Mouse (Mus musculus) ZHBTc4 (cell line): ENCODE results near the gene Rxrg.

Experiments
- DNase-seq: peaks from one replicate; pipeline ENCODE4 v3.0.0-alpha.2; 2011; ENCODE audit warnings: low read depth, low spot score

The Rxrg gene

GRCm38 (mm10) chr1:167598255-167599081 is at the start of gene Rxrg:
TSS of gene Rxrg (plus strand) at chr1:167598384.
- DNase-seq: peak; percentile 72

GRCm38 (mm10) chr1:167549324-167549723 is 48.9 kb upstream of the Rxrg start:
- no peak for DNase-seq

- DNase-seq: no peak
Observed at GRCm38 (mm10) chr1:167551601-167552000, 46.6 kb upstream of the Rxrg start.

DNA sequence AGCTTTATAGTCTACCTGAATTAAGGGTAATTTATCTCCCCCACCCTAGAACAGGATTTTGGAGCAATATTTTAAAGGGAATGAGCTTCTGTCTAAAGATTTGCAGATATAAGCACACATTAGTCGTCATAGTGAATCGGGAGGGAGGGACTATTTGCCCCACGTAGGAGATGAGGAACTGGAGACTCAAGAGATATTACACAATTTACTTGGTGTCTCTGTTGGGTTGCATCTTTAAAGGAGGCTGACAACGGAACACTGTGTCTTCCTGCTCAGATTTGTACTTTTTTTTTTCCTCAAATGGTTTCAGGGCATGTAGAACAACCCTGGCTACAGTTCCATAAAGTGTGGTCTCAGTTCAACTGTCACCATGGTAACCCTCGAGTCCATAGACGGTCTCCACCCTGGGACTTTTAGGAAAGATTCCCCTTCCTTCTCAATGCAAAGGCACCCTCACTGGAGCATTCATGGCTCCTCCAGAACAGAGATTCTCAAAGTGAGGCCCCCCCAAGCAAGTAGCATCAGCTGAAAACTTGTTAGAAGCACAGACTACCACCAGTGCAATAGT is 44.1 kb upstream of the Rxrg start:
- DNase-seq: no peak

DNA sequence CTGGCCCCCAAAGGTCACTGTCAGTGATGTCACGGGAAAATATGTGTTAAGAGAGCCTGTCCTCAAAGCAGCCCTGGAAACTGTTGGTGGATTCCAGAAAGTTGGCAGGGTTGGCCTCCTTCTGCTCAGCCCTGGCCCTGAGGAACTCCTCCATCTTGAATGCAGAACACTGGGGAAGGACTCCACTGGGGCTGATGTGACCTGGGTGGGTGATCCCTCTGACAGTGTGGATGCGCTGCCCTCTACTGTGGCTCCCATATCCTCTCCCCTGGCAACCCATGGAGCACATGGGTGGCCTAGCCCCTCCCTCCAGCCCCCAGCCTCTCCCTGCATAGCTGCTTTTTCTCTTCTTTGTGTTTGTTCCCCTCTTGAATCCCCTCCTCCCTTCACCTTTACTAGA is 31.6 kb upstream of the Rxrg start:
- no peak for DNase-seq

DNA sequence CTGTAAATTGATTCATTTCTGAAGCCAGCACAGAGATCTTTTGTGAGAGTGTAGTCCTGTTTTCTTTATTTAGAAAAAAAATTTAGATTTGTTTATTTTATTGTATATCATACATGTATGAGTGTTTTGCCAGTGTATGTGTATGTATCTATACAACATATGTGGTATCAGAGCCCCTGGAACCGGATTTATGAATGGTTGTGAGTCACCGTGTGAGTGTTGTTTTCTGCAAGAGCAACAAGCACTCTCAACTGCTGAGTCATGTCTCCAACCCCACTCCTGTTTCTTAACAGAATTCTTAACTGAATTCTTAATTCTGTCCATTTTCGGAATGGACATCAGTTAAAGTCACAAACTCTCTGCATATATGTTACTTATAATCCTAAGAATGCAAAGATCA is 19.1 kb upstream of the Rxrg start:
- DNase-seq: no peak

DNA sequence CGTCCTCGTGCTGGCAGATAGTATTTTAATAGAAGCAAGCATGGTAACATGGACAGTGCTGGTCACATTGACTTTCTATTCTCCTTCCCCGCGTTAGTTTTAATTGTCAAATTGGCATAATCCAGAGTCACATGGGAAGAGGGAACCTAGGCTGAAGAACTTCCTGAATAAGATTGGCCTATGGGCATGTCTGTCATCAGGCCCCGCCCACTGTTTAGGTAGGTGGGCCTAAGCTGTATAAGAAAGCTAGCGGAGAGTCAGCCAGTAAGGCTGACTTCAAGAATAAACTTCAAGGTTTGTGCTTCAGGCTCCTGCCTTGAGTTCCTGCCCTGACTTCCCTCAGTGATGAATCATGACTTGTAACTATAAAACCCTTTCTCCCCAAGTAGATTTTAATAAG is 15.0 kb upstream of the Rxrg start:
- DNase-seq: peak; percentile 53

DNA sequence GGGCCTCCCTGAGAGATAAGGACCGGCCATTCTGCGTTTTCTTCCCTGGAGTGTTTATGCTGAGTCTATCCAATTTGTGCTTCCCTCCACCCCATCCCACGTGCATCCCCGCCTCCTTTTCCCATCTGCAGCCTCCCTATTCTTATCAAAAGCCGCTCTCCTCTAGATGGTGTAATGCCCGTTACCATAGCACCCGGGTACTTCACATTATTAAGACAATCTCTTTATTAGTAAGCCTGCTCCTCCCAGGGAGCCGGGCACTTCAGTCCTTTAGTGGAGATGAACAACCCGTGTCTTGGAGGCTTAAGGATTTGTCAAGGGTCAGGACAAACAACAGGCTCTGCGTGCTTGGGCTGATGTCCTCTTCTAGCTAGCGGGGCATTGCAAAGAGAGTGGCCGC is 14.3 kb upstream of the Rxrg start:
- DNase-seq: no peak

DNA sequence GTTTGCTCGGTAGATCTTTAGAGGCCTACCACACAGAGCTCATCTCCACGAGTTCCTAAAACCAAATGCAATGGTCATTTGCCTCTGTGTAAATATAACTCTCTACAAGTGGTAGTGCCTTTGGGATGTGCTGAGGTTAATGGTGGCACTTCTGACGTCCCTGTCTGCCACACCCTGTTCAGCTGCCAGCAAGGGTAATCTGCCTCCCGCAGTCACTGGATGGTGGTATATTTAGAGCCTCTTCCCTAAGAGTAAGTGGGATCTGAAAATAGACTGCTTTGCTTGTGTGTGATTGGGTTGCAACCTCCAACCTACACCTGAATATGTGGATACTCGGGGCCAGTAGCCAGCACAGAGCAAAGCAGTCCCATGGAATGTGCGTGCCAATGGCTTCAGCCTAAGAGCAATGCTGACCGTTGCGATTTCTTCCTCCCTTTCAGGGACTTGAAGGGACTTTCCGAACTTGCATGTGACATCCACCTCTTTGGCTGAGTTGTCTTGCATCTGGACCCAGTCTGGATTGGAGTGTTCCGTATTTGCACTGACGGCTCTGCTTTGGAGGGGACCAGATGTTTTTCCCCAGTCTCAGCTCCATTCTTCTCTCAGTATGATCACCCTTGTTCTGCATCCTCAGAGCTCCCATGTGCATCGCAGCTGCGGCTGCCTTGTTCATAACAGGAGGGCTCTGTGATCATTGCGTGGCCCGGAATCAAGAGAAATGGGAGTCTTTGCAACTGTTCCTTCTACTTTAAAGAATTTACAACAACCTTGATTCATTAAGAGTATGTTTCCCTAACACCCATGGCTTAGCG is 9.2 kb upstream of the Rxrg start:
- DNase-seq: no peak

DNA sequence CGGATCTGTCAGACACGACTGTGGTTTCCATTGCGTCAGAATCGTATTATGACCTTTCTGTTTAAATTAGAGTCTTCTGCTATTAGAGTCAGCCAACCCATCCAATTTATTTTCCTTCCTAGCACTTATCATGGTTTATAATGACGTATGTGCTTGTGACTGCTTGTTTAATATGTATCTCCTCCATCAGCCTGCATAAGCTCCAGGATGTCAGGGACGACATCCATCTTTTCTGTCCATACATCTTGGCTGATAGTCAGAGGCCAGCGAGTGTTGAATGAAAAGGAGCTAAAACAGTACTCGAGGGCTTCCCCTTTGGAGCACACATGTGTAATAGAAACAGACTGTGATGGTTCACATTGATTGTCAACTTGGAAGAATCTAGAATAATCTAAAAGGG is 6.0 kb upstream of the Rxrg start:
- DNase-seq: no peak

- no peak for DNase-seq
Observed at GRCm38 (mm10) chr1:167599211-167599735, 1.1 kb downstream of the Rxrg start.

DNA sequence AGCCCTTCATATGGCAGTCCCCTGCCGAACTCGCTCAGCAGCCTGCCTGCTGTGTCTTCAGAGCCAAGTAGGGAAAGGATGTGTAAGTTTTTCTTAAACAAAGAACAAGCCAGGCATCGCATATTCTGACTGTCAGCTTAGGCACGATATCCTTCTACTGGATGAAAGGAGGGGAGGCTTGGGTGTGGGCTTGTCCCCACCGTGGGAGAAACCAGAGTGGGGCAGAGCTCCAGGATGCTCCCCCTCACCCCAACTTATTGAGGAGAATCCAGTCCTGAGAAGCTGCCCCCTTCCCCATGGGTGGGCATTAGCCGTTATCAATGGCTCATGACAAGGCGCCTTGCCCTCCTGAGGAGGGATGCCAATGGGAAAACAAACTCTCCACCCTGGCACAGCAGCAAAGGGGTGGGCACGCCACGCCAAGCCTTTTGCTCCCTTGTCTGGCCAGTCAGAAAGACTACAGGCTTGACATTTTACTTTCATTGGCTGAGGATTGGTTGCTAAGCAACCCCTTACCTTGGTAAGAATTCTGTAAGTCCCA is 10.1 kb downstream of the Rxrg start:
- no peak for DNase-seq

DNA sequence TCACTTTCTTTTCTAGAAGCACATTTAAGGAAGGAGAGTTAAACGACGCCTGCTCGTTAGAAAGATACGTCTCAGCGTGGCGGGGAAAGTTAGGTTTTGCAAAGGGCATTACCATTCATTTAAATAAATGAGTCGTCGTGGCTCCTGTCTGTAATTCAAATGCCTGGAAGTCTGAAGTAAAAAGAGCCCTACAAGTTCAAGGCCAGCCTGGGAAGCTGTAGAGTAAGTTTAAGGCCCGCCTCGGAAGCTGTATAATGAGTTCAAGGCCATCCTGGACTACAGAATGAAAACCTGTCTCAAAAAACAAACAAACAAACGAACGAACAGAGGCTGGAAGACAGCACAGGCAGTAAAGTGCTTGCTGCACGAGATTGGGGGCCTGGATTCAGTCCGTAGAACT is 18.9 kb downstream of the Rxrg start:
- DNase-seq: peak; percentile 38

- no peak for DNase-seq
Observed at GRCm38 (mm10) chr1:167617995-167618489, 19.9 kb downstream of the Rxrg start.

DNA sequence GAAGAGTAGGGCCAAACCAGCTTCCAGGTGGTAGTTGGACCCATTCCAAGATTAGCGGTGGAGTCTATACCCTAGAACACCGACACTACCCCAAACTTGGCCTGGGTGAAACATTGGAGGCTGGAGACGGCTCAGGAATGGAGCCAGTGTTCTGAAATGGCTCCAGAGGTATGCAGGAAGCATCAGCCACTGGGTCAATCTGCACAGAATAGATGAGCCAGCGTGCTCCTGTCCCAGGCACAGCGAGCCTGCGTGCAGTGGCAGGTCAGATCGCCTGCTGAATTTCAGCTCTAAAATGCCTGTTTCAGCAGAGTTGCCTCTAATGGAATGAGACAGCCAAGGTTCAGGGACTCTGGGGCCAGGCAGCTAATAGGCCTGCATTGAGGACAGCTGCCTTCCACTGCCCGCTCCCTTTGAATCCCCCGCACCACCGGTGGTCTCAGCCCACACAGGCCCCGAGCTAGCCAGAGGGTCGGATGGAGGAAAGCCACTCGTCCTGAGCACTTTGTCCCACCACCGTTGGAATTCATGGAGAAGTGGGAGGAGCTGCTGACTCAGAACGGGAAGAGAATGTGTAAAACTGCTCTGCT is 22.1 kb downstream of the Rxrg start:
- DNase-seq: no peak

- DNase-seq: no peak
Observed at GRCm38 (mm10) chr1:167625098-167625497, 26.9 kb downstream of the Rxrg start.

DNA sequence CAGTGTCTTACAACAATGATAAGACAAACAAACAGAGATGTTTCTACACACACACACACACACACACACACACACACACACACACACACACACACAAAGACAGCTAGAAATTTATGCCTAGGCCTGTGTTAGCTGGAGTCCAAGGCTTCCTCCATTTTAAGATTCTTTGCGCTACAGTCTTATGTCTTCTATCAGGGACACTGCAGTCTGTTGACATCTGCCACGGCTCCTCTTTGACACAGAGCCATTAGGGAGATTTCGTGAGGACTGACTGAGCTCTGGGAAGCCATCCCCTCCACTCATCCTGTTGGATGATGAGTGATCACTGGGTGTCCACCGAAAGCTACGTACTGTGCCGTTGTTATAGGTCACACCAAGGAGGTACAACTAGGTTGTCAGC is 33.6 kb downstream of the Rxrg start:
- DNase-seq: no peak

- DNase-seq: peak; percentile 63
Observed at GRCm38 (mm10) chr1:167635702-167636101, 37.5 kb downstream of the Rxrg start.

- peak; percentile 78 for DNase-seq
Observed at GRCm38 (mm10) chr1:167636948-167637347, 38.8 kb downstream of the Rxrg start.

- peak; percentile 76 for DNase-seq
Observed at GRCm38 (mm10) chr1:167638053-167638452, 39.9 kb downstream of the Rxrg start.

- DNase-seq: no peak
Observed at GRCm38 (mm10) chr1:167638901-167639300, 40.7 kb downstream of the Rxrg start.
